Mouse (Mus musculus) megakaryocyte, embryonic 14.5 days (primary cell): ENCODE results near the gene Pomt1.

ENCODE experiments used
- FLI1 ChIP-seq: IDR thresholded peaks from 2 replicates; pipeline ENCODE4 v1.6.1; 2012; ENCODE audit warnings: low read length, inconsistent platforms, mixed read lengths
- GATA1 ChIP-seq: IDR thresholded peaks from 3 replicates; pipeline ENCODE4 v1.6.1; 2012; ENCODE audit warnings: mixed read lengths, low read length, inconsistent platforms, borderline replicate concordance

GRCm38 (mm10) chr2:32187649-32188048 is 48.7 kb upstream of the Pomt1 start:
- TF ChIP-seq GATA1: no peak
- TF ChIP-seq FLI1: no peak
